Mouse (Mus musculus) CH12.LX (cell line): ENCODE measurements at regions not wholly inside any gene's neighbourhood (a gene's known extent, or its start where the extent isn't known, plus 50 kb on each side); places are given as distances from the start of the nearest gene placed in this dataset.
A peak's percentile ranks its signal among the peaks of the same experiment; 100 is the strongest.

Experiments
- DNase-seq: peaks from one replicate; pipeline ENCODE4 v3.0.0-alpha.2; 2013; ENCODE audit errors: extremely low read depth
- H3K27ac ChIP-seq: 2 replicates; pipeline ENCODE4 v1.5.1; 2012; ENCODE audit warnings: low read depth, mild to moderate bottlenecking, control low read depth, moderate library complexity; ENCODE audit not compliant: insufficient read depth
- H3K27me3 ChIP-seq: replicated peaks from 2 replicates; pipeline ENCODE3; 2012; ENCODE audit warnings: inconsistent platforms
- H3K36me3 ChIP-seq, 2 experiments: replicated peaks in 1 of 2; 2 replicates each; pipeline versions ENCODE3 to v1.6.1; 2012; ENCODE audit warnings: inconsistent platforms in 1 of 2, low read length in 1 of 2, mild to moderate bottlenecking in 1 of 2, mixed read lengths in 1 of 2, moderate library complexity in 1 of 2; ENCODE audit not compliant: control insufficient read depth in 1 of 2, insufficient read depth in 1 of 2
- H3K4me1 ChIP-seq, 2 experiments: 2 replicates each; pipeline ENCODE4 v1.6.1; 2012; ENCODE audit warnings: inconsistent platforms in 1 of 2, moderate library complexity in 1 of 2; ENCODE audit not compliant: insufficient read depth in 2 of 2, control insufficient read depth in 1 of 2
- H3K4me2 ChIP-seq: 2 replicates; pipeline ENCODE4 v1.6.1; 2012; ENCODE audit warnings: low read depth, mild to moderate bottlenecking, control low read depth; ENCODE audit not compliant: poor library complexity, insufficient read depth, severe bottlenecking
- H3K4me3 ChIP-seq, 3 experiments: fragments of 150-350 bp in 1 of 3; sonication (generic) in 1 of 3; replicated peaks in 1 of 3; 2 replicates each; pipeline versions ENCODE3 to v1.5.1; 2011 to 2012; ENCODE audit warnings: low read depth in 2 of 3, low read length in 2 of 3, mild to moderate bottlenecking in 2 of 3, moderate library complexity in 2 of 3, control low read depth in 1 of 3, improper control_type of control experiment in 1 of 3, inconsistent platforms in 1 of 3, mixed read lengths in 1 of 3; ENCODE audit not compliant: poor library complexity in 1 of 3
- H3K79me2 ChIP-seq: replicated peaks from 2 replicates; pipeline ENCODE4 v1.6.1; 2012; ENCODE audit warnings: mild to moderate bottlenecking, moderate library complexity; ENCODE audit not compliant: control insufficient read depth, poor library complexity, insufficient read depth, severe bottlenecking; ENCODE audit errors: extremely low read depth
- H3K9ac ChIP-seq: 2 replicates; pipeline ENCODE4 v1.6.1; 2012; ENCODE audit warnings: low read depth, mild to moderate bottlenecking, control low read depth, moderate library complexity; ENCODE audit not compliant: insufficient read depth
- H3K9me3 ChIP-seq: replicated peaks from 2 replicates; pipeline ENCODE3; 2012; ENCODE audit warnings: low read length, inconsistent platforms, mixed read lengths
- BHLHE40 ChIP-seq: IDR thresholded peaks from 2 replicates; pipeline ENCODE4 v1.6.1; 2011; ENCODE audit warnings: mild to moderate bottlenecking, low read depth, low read length, improper control_type of control experiment
- CHD1 ChIP-seq: IDR thresholded peaks from 2 replicates; pipeline ENCODE4 v1.6.1; 2012; ENCODE audit warnings: low read depth, low read length, improper control_type of control experiment, inconsistent platforms
- CHD2 ChIP-seq: IDR thresholded peaks from 2 replicates; pipeline ENCODE4 v1.6.1; 2011; ENCODE audit warnings: low read length, improper control_type of control experiment
- CTCF ChIP-seq, 2 experiments: IDR thresholded peaks in 1 of 2; conservative IDR thresholded peaks in 1 of 2; 2 replicates each; pipeline ENCODE4 v1.5.1; 2011 to 2012; ENCODE audit warnings: low read depth in 2 of 2, low read length in 2 of 2, improper control_type of control experiment in 1 of 2, inconsistent platforms in 1 of 2, mild to moderate bottlenecking in 1 of 2, moderate library complexity in 1 of 2
- E2F4 ChIP-seq: IDR thresholded peaks from 2 replicates; pipeline ENCODE4 v1.6.1; 2011; ENCODE audit warnings: low read depth, low read length, improper control_type of control experiment; ENCODE audit not compliant: insufficient replicate concordance
- ELF1 ChIP-seq: IDR thresholded peaks from 2 replicates; pipeline ENCODE4 v1.6.1; 2014; ENCODE audit warnings: low read depth, mild to moderate bottlenecking, inconsistent platforms, low read length, improper control_type of control experiment
- HCFC1 ChIP-seq: IDR thresholded peaks from 2 replicates; pipeline ENCODE4 v1.6.1; 2012; ENCODE audit warnings: low read depth, mild to moderate bottlenecking, inconsistent platforms, low read length, improper control_type of control experiment
- JUND ChIP-seq: conservative IDR thresholded peaks from 2 replicates; pipeline ENCODE4 v1.6.1; 2011; ENCODE audit warnings: low read depth, low read length, improper control_type of control experiment
- KAT2A ChIP-seq: IDR thresholded peaks from 2 replicates; pipeline ENCODE4 v1.6.1; 2012; ENCODE audit warnings: low read length, improper control_type of control experiment, inconsistent platforms; ENCODE audit not compliant: insufficient replicate concordance
- MAX ChIP-seq: IDR thresholded peaks from 2 replicates; pipeline ENCODE4 v1.6.1; 2011; ENCODE audit warnings: low read length, improper control_type of control experiment
- MYC ChIP-seq: IDR thresholded peaks from 2 replicates; pipeline ENCODE4 v1.6.1; 2011; ENCODE audit warnings: low read depth, mild to moderate bottlenecking, improper control_type of control experiment, low read length
- NRF1 ChIP-seq: IDR thresholded peaks from 2 replicates; pipeline ENCODE4 v1.6.1; 2014; ENCODE audit warnings: low read depth, mild to moderate bottlenecking, inconsistent platforms, low read length, improper control_type of control experiment, moderate library complexity
- POLR2AphosphoS2 ChIP-seq: IDR thresholded peaks from 2 replicates; pipeline ENCODE4 v1.6.1; 2011; ENCODE audit warnings: low read depth, low read length, improper control_type of control experiment
- SIN3A ChIP-seq: IDR thresholded peaks from 2 replicates; pipeline ENCODE4 v1.6.1; 2012; ENCODE audit warnings: low read length, improper control_type of control experiment, inconsistent platforms
- SMC3 ChIP-seq: IDR thresholded peaks from 2 replicates; pipeline ENCODE4 v1.6.1; 2011; ENCODE audit warnings: low read depth, low read length, improper control_type of control experiment
- TBP ChIP-seq: conservative IDR thresholded peaks from 2 replicates; pipeline ENCODE4 v1.6.1; 2011; ENCODE audit warnings: low read depth, low read length, improper control_type of control experiment
- UBTF ChIP-seq: IDR thresholded peaks from 2 replicates; pipeline ENCODE4 v1.6.1; 2012; ENCODE audit warnings: low read depth, mild to moderate bottlenecking, inconsistent platforms, low read length, improper control_type of control experiment, moderate library complexity
- ZC3H11A ChIP-seq: IDR thresholded peaks from 2 replicates; pipeline ENCODE4 v1.6.1; 2012; ENCODE audit warnings: low read depth, mild to moderate bottlenecking, inconsistent platforms, low read length, improper control_type of control experiment
- dilution Hi-C: fragments of 300-500 bp; cut with MboI; formaldehyde crosslinking; loops from 2 replicates; pipeline ENCODE4 v1.14.3; 2020; ENCODE audit warnings: low sequenced_read_pairs; ENCODE audit not compliant: extremely low pct_unique_long_range_greater_than_20kb, extremely low pct_ligation_motif_present
- in situ Hi-C: fragments of 300-500 bp; cut with MboI; formaldehyde crosslinking; loops from 3 replicates; pipeline ENCODE4 v1.14.3; 2019; ENCODE audit warnings: low sequenced_read_pairs, low pct_ligation_motif_present, low pct_unique_long_range_greater_than_20kb, mixed read lengths

GRCm38 (mm10) chr15:11630654-11631053, 231.2 kb upstream of the Tars start:
- no peak overlapping the region for H3K4me3 ChIP-seq
- dilution Hi-C loops, result no loop called here
- peak; percentile 36 for DNase-seq

GRCm38 (mm10) chr15:11626433-11626832, 227.0 kb upstream of the Tars start:
- peaks cover 0 to 7% of the 10 kb centered on the region in 2 experiments; a peak in 1 of 4 replicates for H3K4me1 ChIP-seq
- dilution Hi-C loops, result no loop called here
- no peak for DNase-seq
- H3K36me3 ChIP-seq, result no peaks in the 10 kb centered on the region
- H3K27me3 ChIP-seq, result no peaks in the 10 kb centered on the region
- H3K4me3 ChIP-seq, result no peak overlapping the region
- H3K27ac ChIP-seq, result no peak overlapping the region
- TF ChIP-seq ZC3H11A (no peak), MYC (no peak), ELF1 (no peak), NRF1 (no peak), POLR2AphosphoS2 (no peak), CTCF (conservative IDR thresholded peaks at IDR 0.05 in 1 of 2, IDR thresholded peaks at IDR 0.05 in 1 of 2; ENCODE audit: low read depth in 2 of 2, low read length in 2 of 2) (no peak), TBP (no peak), HCFC1 (no peak), MAX (no peak), JUND (no peak), SMC3 (no peak), UBTF (no peak), CHD1 (no peak), E2F4 (no peak), CHD2 (no peak), KAT2A (no peak), SIN3A (no peak)
- TF ChIP-seq, all 38 proteins: peak for 0
- in situ Hi-C loops, result no loop called here
- no peaks in the 10 kb centered on the region for H3K79me2 ChIP-seq
- H3K9ac ChIP-seq, result no peak overlapping the region
- H3K4me2 ChIP-seq, result no peak overlapping the region
- H3K9me3 ChIP-seq, result no peaks in the 10 kb centered on the region

More at GRCm38 (mm10) chr15:11630654-11631053, 231.2 kb upstream of the Tars start:
- no peaks in the 10 kb centered on the region for H3K9me3 ChIP-seq
- in situ Hi-C loops, result no loop called here
- no peak overlapping the region for H3K9ac ChIP-seq
- H3K27ac ChIP-seq, result no peak overlapping the region
- H3K36me3 ChIP-seq, result no peaks in the 10 kb centered on the region
- H3K79me2 ChIP-seq, result no peaks in the 10 kb centered on the region
- H3K4me2 ChIP-seq, result no peak overlapping the region
- TF ChIP-seq BHLHE40, result peak; percentile 51
- TF ChIP-seq CHD2, result no peak
- TF ChIP-seq ELF1, result peak; percentile 33; the same call in 1 of the 2 replicates
- TF ChIP-seq SIN3A, result no peak
- H3K4me1 ChIP-seq, result peaks cover 0 to 7% of the 10 kb centered on the region in 2 experiments; a peak in 1 of 4 replicates
- no peaks in the 10 kb centered on the region for H3K27me3 ChIP-seq
